Mouse (Mus musculus) cerebellum, adult 2 months (tissue): ENCODE data around the gene Tfe3.

ENCODE experiments used
- CTCF ChIP-seq: fragments of 200-500 bp; IDR thresholded peaks from 2 replicates; pipeline ENCODE4 v1.5.1; 2011; ENCODE audit warnings: low read depth, mild to moderate bottlenecking, control low read depth, low read length, moderate library complexity, borderline replicate concordance; ENCODE audit not compliant: insufficient read depth
- POLR2A ChIP-seq: fragments of 200-500 bp; IDR thresholded peaks from 2 replicates; pipeline ENCODE4 v1.6.1; 2011; ENCODE audit warnings: low read length, control low read depth, borderline replicate concordance; ENCODE audit not compliant: insufficient read depth

DNA sequence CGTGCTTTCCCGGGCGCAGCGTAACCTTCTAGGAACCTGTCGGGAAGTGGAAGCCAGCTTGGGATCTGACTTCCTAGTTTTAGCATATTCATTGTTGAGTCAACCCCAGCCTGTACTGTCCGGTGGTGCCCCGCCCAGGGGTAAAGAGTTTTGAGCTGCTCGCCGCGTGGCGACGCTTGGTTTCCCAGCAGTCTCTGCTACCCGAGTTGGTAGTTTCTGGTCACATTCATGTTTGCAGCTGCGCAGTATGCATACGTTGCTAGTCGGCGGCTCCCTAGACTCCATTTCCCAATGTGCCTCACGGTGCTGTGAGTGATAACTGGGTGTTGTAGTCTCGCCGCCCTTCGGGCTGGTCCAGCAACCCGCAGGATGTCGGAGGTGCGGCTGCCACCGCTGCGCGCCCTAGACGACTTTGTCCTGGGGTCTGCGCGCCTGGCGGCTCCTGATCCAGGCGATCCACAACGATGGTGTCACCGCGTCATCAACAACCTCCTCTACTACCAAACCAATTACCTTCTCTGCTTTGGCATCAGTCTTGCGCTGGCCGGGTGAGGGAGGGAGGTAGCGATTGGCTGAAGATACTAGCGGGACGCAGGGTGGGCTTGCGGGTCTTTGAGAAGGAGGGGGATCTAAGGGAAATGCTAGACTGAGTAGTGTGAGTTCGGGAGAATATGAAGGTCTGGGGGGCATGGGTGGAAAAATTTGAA lies 34.0 kb upstream of the Tfe3 start, which contains the start of gene Praf2:
- no peak for TF ChIP-seq CTCF
- peak; percentile 44; the same call in 1 of the 2 replicates for TF ChIP-seq POLR2A
